Mouse (Mus musculus): Measurements from ENCODE around the gene Oas1h.
"Not testable (repeated sequence)": the region's sequence is repeated elsewhere in the genome, so short reads cannot be mapped to it uniquely, and the experiment has no call there.

- TF ChIP-seq CTCF (IDR thresholded peaks at IDR 0.05); POLR2A (IDR thresholded peaks at IDR 0.05; ENCODE audit: insufficient read depth, low read depth, low read length); EP300 (IDR thresholded peaks at IDR 0.05; ENCODE audit: insufficient read depth, low read depth, low read length): not testable (repeated sequence)
Measured at GRCm38 (mm10) chr5:120876839-120877238, 15.6 kb downstream of the Oas1h start.
